Mouse (Mus musculus) naive thymus-derived CD4-positive, alpha-beta T cell, adult 2 months (primary cell): Measurements from ENCODE around the gene Lzts2.

Source experiments
- DNase-seq: peaks from one replicate; pipeline ENCODE4 v3.0.0-alpha.2; 2011; ENCODE audit warnings: low read depth

Lzts2 gene

DNA sequence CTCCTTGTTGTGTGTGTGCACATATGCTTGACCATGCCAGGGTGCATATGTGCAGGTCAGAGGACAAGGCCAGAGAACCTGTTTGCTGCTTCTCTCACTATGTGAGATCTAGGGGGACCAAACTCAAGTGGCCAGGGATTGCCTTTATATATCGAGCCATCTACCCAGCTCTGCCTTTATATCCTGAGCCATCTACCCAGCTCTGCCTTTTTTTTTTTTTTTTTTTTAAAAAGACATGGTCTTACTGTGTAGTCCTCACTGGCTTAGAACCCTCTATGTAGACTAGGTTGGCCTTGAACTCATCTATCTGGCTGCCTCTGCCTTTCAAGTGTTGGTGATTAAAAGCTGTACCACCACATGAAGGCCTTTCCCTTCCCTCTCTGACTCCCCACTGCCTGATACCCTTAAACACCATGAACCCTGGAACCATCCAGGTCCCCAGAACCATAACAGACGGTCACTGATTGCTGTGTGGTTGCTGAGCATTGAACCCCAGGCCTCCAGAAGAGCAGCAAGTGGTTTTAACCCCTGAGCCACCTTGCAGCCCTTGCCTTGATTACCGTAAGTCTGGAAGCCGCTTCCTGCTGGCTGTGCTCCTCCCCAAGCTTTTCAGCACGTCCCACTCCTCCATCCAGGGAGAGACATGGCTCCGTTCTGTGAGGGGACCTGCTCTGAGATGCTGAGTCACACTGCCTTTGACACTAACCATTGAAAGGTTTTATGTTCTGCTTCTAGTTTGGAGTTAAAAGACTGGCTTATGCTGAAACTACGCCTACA lies 10.3 kb upstream of the Lzts2 start:
- no peak for DNase-seq

DNA sequence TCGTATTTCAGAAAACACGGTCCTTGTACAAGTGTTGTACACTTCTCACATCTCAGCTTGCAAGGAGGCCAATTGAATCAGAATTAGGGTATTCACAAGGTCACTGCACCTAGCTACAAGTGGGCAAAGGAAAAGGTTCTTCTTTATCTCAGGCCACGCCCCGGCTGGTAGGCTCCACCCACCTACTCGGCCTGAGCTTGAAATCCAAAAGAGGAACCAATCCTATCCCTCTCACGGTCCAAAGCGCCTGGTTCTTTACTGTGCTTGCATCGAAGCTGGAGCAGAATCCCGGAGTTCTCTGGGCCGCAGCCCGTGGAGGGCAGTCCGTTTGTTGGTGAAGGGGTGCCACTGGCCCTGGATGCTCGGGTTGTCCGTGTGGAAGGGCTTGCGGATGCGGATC lies 8.8 kb upstream of the Lzts2 start, which contains the start of gene Twnk:
Gene Twnk, plus strand, starts transcription at position 220 of the 400 bp plus-strand sequence.
- peak; percentile 45 for DNase-seq

DNA sequence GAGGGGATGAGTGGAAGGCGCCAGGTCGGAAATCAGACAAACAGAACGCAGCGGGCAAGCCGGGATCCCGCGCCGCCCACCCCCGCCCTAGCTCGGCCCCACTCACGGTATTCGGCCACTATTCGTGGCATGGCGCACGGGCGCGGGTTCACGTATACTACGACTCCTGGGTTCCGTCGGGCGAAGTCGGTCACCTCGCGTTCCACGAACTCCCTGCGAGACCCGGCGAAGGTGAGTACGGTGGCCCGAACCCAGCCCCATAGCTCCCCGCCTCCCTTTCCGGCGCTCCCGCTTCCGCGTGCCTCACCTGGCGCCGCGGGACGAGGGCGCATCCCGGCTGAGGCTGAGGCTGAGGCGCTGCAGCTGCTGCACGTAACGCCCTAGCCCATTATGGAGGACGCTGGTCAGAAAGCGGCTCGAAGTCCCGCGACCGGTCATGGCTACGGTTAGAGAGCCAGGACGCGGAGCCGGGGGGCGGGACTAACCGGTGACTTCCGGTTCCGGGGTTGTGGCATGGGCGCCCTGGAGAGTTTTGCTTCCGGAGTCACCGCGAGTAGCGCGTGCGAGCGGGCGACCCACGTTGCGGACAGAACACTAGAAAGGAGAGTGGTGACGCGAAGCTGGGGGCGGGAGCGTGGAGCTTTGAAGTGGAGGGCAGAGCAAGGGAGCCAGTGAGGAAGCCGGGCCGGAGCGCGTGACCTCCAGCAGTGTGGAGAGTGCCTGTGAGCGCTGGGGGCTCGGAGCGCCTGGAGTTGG lies 8.1 kb upstream of the Lzts2 start, which contains the start of gene Mrpl43:
Gene Mrpl43, minus strand, starts transcription at position 486 of the 756 bp plus-strand sequence.
- DNase-seq, result peak; percentile 96

DNA sequence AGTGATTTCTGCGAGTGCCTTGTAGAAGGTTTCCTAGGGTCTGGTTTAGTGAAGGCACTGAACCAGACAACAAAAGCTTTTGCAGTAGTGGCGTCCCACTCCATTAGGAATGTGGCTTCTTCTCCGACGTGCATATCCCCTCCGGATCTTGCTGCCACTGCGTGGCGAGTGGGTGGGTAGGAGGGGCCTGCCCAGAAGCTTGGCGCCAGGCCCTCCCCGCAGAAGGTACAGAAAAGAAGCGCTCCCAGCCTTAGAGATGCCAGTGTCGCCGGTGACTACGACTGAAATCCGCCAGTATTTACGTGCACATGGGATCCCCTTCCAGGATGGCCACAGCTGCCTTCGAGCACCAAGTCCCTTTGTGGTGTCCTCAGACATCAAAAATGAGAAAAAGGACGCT lies 7.2 kb upstream of the Lzts2 start:
- DNase-seq, result no peak

DNA sequence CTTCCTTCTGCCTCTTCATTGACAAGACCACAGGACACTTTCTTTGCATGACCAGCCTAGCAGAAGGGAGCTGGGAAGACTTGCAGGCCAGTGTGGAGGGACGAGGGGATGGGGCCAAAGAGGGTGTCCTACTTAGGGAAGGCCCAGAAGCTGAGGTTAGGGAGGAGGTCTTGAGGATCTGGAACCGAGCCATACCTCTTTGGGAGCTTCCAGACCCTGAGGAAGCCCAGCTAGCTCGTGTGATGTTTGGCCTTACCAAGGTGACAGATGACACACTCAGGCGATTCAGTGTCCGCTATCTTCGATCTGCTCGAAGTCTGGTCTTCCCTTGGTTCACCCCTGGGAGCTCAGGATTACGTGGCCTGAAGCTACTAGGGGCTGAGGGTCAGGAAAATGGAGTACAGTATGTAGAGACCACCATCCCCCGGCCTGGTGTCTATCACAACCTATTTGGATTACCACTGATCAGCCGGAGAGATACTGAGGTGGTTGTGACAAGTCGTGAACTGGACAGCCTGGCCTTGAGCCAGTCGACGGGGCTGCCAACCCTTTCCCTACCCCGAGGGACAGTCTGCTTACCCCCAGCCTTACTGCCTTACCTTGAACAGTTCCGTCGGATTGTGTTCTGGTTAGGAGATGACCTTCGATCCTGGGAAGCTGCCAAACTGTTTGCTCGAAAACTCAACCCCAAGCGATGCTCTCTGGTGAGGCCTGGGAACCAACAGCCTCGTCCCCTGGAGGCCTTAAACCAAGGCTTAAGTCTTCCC lies 6.6 kb upstream of the Lzts2 start:
- DNase-seq, result no peak

DNA sequence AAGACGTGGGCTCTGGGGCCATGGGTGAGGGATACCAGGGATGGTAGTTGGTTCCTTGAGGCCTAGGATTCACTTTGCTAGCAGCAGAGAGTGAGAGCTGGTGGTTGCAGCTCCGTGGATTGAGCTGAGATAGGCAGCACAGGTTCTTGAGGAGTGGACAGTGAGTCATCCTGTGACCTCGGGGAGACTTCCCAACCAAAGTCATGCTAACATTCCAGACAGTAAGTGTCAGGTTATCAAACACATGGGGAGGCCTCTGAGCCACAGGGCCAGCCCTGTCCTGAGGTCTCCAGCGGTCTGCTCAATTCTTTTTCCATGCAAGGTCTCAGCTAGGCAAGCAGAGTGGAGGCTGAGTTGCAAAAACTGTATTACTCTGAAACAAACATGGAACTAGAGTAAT lies 3.6 kb upstream of the Lzts2 start:
- no peak for DNase-seq

DNA sequence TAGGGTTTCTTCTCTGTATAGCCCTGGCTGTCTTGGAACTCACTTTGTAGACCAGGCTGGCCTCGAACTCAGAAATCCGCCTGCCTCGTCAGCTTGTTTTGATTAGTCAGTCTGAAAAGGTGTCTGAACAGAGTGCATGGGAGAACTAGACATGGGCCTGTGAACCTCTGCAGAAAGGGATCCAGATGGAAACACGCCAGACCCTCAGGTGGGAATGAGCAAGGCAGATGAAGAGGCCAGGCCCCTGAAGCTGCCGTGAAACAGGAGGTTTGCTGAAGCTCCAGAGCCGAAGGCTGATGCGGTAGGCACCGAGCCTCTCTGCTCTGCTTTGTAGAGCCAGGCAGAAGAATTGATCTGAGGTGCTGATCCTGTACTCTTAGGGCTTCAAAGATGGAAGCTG lies 2.0 kb upstream of the Lzts2 start:
- DNase-seq, result no peak

DNA sequence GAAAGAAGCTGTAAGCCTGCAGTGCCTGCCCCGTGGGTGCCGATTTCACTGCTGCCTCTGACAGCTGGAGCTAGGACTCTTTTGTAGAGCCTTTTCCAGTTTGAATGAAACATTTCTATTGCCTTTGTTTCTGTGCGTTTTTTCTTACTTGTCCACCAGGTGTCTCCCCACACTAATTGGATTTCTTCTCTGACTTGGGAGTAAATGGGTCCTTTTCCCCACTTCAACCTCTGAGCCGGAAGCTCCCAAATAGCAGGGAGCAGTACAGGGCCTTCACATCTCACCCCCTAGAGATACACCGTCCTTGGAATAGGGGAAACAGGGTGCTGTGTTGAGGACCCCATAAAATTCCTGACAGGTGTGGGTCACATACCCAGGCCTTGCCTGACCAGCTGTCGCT lies 1.6 kb upstream of the Lzts2 start:
- peak; percentile 54 for DNase-seq

DNA sequence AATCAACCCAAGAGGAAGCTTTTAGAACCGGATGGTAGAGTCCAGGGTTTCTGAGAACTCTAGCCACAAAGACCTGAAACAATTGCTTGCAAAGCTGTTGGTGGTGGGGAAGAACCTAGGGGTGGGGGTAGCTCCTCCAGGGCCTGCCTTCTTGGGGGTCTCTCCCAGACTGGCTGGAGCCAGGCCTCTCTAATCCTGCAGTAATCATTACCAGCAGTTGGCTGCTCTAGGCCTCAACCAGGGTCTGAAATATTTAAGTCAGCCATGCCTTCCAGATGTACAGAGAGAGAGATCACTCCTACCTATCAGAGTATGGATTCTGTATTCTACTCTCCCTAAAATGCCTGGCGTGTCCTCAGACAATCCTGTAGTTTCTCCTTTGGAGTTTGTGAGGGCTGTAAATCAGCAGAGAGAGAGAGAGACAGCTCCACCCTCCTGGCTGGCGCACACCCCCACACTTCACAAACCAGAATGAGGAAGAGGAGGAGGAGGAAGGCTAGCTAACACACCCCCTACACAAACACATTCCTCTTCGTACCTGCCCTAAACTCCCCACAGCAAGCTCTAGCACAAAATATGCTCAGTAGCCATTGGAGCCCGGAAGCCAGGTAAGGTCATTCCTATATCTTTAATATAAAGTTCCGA lies 511 bp upstream of the Lzts2 start:
- DNase-seq, result no peak

DNA sequence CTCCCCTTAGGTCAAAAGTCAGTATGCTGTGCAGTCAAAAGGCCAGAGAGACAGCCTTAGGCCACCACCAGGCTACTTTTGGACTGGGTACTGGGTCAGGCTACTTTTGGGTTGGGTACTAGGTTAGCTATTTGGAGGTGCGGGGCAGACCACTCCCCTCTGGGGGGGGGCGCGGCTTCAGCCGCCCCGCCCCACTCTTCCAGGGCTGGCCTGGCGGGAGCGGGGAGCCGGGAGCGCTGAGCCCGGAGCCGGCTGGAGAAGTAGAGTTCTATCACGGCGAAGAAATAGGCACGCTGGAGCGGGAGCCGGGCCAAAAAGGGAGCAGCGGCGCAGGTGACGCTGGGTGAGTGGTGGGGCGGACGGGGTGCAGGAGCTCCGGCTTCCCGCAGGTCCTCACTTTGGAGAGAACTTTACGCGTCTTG lies 778 bp downstream of the Lzts2 start:
- no peak for DNase-seq

DNA sequence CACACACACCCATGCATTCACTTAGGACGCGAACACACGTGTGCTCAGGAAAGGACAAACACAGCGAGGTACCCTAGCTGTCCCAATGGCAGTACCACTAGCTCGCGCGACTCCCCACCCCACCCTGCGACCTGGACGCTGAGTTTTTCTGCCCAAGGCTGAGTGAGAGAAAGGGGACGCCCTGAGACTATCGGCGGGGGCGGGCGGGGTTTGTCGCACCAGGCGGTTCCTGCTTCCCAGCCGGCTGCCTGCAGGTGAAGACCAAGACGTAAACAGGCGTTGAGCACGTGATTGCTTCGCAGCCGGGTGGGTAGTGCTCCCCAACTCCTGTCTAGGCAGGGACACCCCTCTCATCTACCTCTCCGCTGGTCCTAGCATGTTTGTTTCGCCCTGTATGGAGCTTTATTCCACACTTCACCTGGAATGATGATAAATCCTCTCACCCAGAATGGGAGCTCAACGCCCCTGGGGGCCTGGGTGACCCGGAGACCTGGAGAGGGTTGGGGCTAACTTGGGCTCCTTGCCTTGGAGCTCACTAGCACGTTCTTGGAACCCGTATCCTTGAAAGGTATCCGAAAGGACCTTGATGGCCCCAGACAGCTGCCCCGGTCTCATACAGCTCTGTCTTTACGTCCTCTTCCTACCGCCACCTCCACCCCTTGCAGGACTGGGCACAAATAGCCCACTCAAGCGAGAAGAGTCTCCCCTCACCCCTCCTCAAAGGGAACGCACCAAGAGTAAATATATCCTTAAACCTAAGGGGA lies 1.5 kb downstream of the Lzts2 start:
- DNase-seq, result peak; percentile 79

DNA sequence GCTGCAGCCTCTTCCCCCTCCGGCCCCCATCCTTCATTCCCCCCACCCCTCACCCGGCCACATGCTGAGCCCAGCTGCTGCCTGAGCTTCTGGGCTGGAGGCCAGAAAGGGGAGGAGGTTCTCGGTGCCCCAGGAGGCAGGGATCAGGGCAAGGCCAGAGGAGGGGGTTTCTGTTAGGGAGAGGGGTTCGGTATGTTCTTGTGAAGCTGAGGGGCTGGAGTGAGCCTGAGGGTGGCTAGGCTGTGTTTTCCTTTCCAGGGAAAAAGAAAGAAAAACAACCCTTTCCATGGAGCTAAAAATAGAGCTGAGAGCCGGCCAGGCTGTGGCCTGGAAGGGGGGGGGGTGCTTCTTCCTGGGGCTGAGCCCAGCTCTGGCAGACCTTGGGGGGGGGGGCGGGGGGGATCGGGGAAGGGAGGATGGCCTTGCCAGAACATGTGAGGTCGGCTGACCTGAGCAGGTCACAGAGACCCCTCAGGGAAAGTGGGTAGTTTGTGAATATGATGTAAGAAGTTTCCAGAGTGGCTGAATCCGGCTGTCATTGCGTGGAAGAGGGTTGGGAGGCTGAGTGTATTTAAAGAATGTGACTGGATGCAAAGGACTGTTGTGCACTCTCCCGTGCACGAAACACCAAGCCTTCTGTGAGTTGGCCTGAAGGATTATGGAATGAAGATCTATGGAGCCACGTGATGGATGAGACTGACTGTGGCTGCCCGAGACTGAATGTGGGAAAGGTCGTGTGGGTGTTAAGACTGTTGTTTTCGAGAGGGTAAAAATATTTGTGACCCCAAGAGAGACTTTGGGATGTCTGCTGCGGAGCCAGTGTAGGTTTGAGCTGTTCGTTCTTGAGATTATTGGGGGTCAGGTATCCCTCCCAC lies 2.4 kb downstream of the Lzts2 start:
- DNase-seq, result peak; percentile 51

DNA sequence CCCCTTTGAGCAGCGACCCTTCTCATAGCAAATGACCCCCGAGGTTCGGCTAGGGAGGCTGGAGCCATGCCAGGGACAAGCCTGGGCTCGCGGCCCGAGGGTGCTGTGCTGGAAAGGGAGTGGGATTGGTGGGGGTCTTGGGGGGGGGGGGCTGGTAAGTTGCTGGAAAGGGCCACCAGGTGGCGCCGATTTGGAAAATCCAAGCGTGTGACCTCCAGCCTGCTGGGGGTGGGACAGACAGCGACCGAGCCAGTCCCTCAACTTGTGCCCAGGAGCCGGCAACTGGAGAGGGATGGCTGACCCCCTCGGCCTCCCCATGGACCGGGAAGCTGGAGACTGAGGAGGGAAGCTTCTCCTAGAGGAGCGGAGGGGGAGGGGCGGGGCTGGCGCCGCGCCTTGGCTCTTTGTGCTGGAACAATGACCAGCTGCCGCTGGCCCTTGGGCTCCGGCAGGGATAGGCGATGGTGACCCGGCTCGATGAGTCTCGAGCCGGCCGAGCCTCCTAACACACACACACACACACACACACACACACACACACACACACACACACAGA lies 3.1 kb downstream of the Lzts2 start:
- DNase-seq, result peak; percentile 46

DNA sequence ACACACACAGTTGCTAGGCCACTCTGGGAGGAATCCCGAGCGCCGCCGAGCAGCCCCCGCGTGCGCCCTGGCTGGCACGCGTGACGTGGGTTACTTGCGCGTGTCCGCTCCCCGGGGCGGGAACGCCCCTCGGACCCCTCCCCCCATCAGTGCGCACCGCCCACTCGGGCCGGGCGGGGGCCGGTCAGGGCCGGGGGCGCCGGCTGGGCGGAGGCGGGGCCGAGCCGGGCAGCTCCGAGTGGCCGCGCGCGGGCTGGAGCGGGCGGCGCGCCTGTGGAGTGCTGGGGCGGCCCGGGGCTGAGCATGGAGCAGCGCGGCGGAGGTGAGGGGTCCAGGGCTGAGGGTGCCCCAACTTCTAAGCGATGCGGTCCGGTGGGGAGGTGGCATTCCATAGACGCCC lies 3.7 kb downstream of the Lzts2 start:
- DNase-seq, result peak; percentile 53

DNA sequence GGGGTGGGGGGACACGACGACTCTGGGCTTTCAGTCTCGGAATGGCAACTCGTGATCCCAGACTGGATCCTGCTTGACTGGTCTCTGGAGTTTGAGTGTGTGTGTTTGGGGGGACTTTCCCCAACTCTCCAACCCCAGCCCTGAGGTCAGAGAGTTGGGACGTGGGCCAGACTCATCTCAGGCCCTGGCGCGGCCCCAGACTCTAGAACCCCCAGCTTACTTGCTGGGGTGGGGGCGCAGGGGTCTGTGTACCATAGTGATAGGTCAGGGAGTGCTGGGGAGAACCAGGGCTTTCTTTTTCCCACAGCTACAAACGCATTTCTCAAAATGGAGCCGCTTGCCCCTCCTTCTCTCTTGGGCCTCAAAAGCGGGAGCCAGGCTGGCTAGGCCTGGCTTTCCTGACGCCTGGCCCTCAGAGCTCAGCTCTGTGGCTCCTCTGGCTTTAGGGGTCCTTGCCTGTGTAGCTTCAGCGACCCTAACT lies 4.2 kb downstream of the Lzts2 start:
- DNase-seq, result no peak

DNA sequence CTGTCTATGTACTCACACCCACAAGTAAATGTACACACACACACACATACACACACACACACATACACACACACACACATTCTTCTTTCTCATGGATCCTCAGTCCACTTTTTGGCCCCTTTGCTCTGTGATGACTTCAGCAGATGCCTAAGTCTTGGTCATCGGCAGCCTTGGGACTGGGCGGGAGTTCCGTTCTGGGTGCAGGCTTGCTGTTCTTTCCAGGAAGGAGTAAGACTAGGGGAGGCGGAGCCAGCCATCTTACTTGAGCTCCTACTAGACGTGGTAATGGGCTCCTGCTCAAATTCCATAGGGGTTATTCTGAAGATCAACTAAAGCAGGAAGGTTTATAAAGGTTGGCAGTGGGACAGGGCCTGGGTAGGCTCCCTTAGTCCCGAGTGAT lies 6.1 kb downstream of the Lzts2 start:
- DNase-seq, result no peak

DNA sequence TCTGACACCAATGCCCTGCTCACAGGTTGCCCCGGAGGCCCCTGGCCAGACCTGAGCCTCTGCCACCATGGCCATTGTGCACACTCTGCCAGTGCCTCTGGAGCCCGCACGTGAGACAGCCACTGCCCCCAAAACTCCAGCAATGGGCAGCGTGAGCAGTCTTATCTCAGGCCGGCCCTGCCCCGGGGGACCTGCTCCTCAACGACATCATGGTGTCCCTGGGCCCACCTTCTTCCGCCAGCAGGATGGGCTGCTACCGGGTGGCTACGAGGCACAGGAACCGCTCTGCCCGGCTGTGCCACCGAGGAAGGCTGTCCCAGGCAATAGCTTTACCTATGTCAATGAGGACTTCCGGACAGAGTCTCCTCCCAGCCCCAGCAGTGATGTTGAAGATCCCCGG lies 7.1 kb downstream of the Lzts2 start:
- no peak for DNase-seq

DNA sequence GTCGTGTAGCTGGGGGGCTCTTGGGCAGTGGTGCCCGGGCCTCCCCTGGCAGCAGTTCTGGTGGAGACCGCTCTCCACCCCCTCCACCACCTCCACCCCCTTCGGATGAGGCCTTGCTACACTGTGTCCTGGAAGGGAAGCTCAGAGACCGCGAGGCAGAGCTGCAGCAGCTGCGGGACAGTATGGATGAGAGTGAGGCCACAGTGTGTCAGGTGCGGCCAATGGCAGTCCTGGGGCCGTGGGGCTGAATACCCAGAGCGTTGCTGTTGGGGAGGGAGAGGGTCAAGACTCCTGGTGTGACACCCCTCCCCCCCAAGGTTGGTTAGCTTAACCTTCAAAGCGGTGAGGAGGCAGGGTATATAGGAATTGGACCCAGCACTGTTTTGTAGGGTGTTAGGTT lies 9.8 kb downstream of the Lzts2 start:
- DNase-seq, result no peak

DNA sequence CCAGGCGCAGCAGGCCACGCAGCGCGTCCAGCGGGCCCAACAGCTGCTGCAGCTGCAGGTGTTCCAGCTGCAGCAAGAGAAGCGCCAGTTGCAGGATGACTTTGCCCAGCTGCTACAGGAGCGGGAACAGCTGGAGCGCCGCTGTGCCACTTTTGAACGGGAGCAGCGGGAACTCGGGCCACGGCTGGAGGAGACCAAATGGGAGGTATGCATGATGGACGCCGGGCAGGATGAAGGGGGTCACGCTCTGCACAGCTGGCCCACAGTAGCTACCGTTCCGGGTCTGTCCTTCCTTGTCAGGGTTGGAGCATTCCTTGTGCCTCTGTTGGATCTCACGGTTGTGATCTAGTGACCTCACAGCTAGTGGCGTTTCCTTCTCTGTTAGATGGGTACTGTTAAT lies 10.6 kb downstream of the Lzts2 start:
- DNase-seq, result no peak
